Mouse (Mus musculus): ENCODE measurements around the gene Hoxb8. TPM values are rescaled to one million over a fixed set of nuclear protein-coding genes. Genes with fewer than 3 reads are reported as not detected.

The Hoxb8 gene
- polyA plus RNA-seq (2017; shearing (Covaris generic)) = not detected

DNA sequence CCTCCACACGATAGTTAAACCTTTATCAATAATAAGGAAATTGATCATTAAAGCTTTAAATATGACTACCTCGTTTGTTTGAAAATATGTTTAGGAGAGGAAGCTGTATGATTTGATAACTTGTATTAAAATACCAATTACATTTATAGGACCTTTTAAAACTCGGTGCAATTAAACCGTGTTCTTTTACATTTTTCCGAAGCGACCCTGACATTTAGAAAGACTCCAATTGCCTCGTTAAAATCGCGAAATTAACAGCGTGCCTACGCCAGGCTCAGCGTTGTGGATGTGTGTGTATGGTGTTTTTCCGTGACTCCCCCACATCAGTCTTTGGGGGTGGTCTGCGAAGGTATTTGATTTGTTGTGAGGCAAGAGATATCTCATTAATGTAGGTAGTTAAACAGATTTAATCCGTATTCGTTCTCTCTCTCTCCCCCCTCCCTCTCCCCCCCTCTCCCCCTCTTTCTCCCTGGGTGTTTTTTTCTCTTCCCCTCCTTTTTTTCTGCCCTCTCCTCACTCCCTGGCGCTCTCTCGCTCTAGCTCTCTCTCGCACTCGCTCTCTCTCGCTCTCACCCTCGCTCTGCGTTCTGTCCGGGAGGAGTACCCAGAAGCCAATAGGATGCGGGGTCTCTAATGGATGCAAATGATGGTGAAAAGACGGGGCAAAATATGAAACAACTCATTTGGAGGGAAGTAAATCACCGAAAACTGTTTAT is at the start of gene Hoxb8:
Gene Hoxb8, plus strand, starts transcription at position 51 of the 716 bp plus-strand sequence.

DNA sequence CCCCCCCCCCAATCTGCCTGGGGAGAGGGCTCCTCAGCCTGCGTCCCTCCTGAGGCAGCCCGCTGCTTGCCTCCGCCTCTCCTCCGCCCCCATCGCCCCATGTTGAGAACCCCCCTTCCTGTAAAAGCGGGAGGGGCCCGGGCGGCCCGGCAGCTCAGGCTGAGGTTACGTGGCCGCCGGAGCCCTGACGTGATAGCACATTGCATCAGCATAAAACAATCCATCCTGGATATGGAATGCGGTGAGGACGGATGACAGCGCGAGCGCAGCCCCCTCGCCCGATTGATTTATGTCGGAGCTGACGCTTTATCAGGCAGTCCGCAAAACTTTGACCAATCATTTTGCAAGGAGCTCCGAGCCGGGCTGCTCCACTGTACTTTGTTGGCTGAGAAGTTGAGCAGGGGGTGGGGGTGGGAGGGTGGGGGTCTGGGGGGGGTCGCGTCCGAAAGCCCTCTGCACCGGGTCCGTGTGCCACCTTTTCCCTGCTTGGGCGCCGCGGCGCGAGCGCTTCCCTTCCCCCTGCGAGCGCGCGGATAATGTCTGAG is 10.6 kb upstream of the Hoxb8 start, which contains the start of gene Hoxb9:
Gene Hoxb9, plus strand, starts transcription at position 462 of the 545 bp plus-strand sequence.

DNA sequence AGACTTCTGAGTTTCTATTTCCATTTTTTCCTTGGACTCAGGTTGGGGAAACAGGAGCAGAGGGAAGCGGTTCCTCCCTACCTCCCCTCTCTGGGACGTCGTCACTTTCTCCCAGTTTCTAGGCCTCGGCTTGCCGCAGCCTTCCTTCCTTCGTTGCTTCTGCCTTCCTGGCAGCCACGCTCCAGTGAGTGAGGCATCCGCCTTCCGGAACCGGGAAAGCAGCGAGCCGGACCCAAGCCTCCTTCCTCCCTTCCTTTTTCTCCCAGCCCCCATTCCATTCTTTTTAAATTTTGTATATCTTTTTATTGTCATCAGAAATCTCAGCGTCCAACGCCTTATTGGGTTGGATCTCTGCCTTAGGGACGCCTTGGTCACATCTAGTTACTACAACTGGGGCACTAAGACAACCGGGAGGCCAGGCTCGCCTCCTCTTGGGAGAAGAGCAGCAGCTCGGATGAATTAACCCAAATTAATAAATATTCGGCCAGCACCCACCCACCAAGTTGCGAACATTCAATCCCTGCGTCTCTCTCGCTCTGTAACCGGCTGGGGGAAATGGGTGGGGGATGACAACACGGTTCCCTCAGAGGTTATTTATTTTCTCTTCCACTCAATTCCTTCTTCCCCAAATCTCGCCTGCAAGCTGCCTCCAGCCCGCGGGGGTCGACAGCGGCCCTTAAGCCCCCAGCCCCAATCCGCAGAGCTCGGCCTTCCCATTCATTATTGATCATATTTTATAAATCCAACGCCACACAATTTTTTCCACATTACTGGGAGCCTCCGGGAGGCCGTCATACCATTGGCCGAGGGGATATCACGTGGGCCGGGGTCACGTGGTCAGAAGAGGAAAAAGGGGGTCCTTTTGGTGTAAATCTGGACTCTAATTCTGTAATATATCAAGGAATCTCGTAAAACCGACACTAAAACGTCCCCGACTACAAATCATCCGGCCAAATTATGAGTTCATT is 4.3 kb downstream of the Hoxb8 start, which contains the start of gene Hoxb7:
Gene Hoxb7, plus strand, starts transcription at position 853 of the 968 bp plus-strand sequence.

DNA sequence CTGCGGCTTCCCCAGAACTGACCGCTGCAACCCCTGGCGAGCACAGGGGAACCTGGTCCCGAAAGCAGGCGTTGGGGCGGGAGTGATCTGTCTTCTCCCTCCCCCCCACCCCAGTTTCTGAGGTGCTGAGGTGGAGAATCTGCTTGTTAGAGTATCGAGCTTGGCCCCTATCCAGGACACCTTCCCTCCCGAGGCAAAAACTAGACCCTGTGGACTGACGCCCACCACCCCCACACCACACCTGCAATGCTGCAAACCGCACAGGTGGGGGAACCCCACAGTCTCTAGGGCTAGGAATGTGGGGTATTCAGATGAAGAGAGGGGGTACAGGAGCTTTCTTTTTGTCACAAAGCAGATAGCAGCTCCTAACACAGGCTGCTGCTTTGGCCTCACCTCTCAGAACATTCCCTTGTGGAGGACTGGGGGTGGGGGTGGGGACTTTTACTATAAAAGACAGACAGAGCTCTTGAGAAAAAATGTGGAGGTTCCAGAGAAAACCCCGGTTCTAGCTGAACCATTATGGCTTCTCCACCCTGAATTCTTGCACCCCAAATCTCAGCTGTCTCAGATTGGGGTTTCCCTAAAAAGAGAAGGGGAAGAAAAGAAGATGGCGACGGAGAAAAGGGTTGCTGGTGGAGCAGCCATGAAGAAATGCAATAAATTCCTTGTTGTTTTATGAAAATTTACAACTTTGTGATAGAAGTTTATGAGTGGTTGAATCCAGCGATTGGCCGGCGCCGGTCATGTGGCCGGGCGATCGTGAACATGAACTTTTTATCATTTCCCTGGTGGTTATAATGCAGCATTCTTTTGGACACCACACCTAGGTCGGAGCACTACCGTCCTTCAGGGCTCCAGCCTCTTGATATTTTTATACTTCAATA is 10.2 kb downstream of the Hoxb8 start, which contains the start of gene Hoxb6:
Gene Hoxb6, plus strand, starts transcription at position 796 of the 884 bp plus-strand sequence.

GRCm38 (mm10) chr11:96303151-96304099 is 21.7 kb downstream of the Hoxb8 start, which contains the start of gene Hoxb5:
Hoxb5 (plus strand) TSS chr11:96303336.

GRCm38 (mm10) chr11:96317608-96318367 is 36.1 kb downstream of the Hoxb8 start, which contains the start of gene Hoxb4:
Hoxb4 (plus strand) TSS chr11:96318267.

DNA sequence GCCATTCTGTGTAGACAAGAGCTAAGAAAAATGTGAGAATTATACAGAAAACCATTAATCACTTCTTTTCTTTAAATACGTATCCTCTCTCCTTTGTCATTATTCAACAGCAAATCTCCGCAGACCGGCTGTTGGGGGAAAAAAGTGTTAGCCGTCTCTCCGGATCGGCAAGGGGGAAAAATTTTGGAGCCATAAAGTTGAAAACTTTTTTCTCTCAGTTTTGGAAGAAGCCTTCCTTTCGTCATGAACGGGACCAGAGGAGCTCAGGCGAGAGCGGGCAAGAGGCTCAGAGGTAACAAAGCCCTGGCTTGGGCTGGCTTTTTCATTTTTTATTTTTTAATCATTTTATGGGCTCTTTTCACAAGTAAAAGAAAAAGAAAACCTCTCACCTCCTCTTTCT is 41.4 kb downstream of the Hoxb8 start, which contains the start of gene Hoxb3:
Gene Hoxb3, plus strand, starts transcription at position 173 of the 400 bp plus-strand sequence.

Other genes with a start within 250 kb of the Hoxb8 start
- gene Snf8, start 247.0 kb upstream of the Hoxb8 start, polyA plus RNA-seq (2017; shearing (Covaris generic)) = 85.6 TPM
- gene Ube2z, start 216.5 kb upstream of the Hoxb8 start, polyA plus RNA-seq (2017; shearing (Covaris generic)) = 42.9 TPM
- 364 TPM for gene Atp5g1, start 206.2 kb upstream of the Hoxb8 start, polyA plus RNA-seq (2017; shearing (Covaris generic))
- not detected for gene Calcoco2, start 169.9 kb upstream of the Hoxb8 start, polyA plus RNA-seq (2017; shearing (Covaris generic))
- not detected for gene Ttll6, start 148.1 kb upstream of the Hoxb8 start, polyA plus RNA-seq (2017; shearing (Covaris generic))
- gene Hoxb13, start 87.6 kb upstream of the Hoxb8 start, polyA plus RNA-seq (2017; shearing (Covaris generic)) = not detected
- not detected for gene Hoxb9, start 10.4 kb upstream of the Hoxb8 start, polyA plus RNA-seq (2017; shearing (Covaris generic))
- gene Hoxb7, start 4.7 kb downstream of the Hoxb8 start, polyA plus RNA-seq (2017; shearing (Covaris generic)) = not detected
- not detected for gene Hoxb6, start 10.6 kb downstream of the Hoxb8 start, polyA plus RNA-seq (2017; shearing (Covaris generic))
- gene Hoxb5, start 21.4 kb downstream of the Hoxb8 start, polyA plus RNA-seq (2017; shearing (Covaris generic)) = 0.10 TPM
- gene Hoxb4, start 36.4 kb downstream of the Hoxb8 start, polyA plus RNA-seq (2017; shearing (Covaris generic)) = 0.41 TPM
- gene Hoxb3, start 41.4 kb downstream of the Hoxb8 start, polyA plus RNA-seq (2017; shearing (Covaris generic)) = 0.11 TPM
- not detected for gene Hoxb2, start 68.6 kb downstream of the Hoxb8 start, polyA plus RNA-seq (2017; shearing (Covaris generic))
- gene Hoxb1, start 83.8 kb downstream of the Hoxb8 start, polyA plus RNA-seq (2017; shearing (Covaris generic)) = 0.28 TPM
- gene Skap1, start 182.7 kb downstream of the Hoxb8 start, polyA plus RNA-seq (2017; shearing (Covaris generic)) = 725 TPM

All from CD4-positive, CD25-positive, alpha-beta regulatory T cell (primary cell).